In the genomic region with DNA sequence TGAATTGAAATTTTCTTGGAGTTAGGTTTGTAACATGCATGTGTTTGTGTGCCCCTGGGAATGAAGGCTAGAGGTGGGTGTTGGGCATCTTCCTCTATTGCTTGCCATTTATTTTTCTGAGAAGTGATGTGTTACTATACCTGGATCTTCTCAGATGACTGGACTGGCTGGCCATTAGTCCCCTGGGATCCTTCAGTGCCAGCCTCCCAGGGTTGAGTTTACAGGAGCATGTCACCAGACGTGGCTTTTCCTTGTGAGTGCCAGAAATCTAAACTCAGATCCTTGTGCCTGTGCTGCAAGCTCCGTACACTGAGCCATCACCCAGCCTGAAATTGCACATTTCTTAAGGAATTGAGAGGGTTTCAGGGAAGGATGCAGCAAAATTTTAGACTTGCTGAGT, we compare ENCODE assay signal across 25 mouse cellular contexts. TPM values are rescaled to one million over a fixed set of nuclear protein-coding genes. Genes with fewer than 3 reads are reported as not detected.
DNase-seq lines count a peak whose midpoint lies in the region; TF ChIP-seq lines count a peak whose summit lies in the region.
"Had no signal": no experiment of that assay in that cellular context is flagged by ENCODE, and none has a peak within 500 bp of the region (broad histone marks: within the 10 kb centered on the region; RNA-seq: fewer than 3 reads in every experiment).

No protein-coding gene starts in this region.

- peak; percentile 16 to 23 for DNase-seq in cerebellum, postnatal 10 days
- DNase-seq in cerebellum, postnatal 25 days: no peak
- DNase-seq in gastrocnemius, adult 2 months: peak; percentile 87
- DNase-seq in gastrocnemius, postnatal 14 days: no peak
- DNase-seq in MEL (ENCODE audit: low read depth, low spot score): no peak
- DNase-seq in skeletal muscle tissue, adult 2 months (ENCODE audit: low read depth, low spot score): peak; percentile 87
- no peak for DNase-seq in heart, embryonic 10.5 days (ENCODE audit: low spot score)
- DNase-seq: adrenal gland, adult 2 months; adrenal gland, postnatal 14 days; cerebellum, adult 11 months; cerebellum, postnatal 36 days; embryo, embryonic 11 days; heart, adult 2 months; heart, postnatal 10 days; heart, postnatal 4 days; kidney, adult 18-20 months had no signal

- no peaks in the 10 kb centered on the region for H3K27me3 ChIP-seq in MEL (ENCODE audit: control insufficient read depth in 1 of 2, insufficient read depth in 2 of 2, low read length in 2 of 2)
- H3K27me3 ChIP-seq in heart, embryonic 10.5 days (ENCODE audit: insufficient read depth, poor library complexity, severe bottlenecking): no peaks in the 10 kb centered on the region
- H3K27me3 ChIP-seq: embryonic facial prominence, embryonic 13.5 days; forebrain, embryonic 12.5 days; forebrain, embryonic 15.5 days; heart, embryonic 12.5 days; heart, embryonic 15.5 days had no signal

- intact Hi-C loops in gastrocnemius, adult 2 months (cut with DNase I): loop anchor here (5.0 kb wide), 1 partner anchor 98 kb away; the partner anchor contains the start of gene Pitpna
- intact Hi-C loops in gastrocnemius, postnatal 14 days (cut with DNase I; ENCODE audit: low total_unique reads): no loop called here

- no peak for TF ChIP-seq RAD21 in MEL (IDR thresholded peaks at IDR 0.05; ENCODE audit: low read depth, low read length)

- H3K27ac ChIP-seq in gastrocnemius, adult 2 months: peak overlapping the region; percentile 79
- H3K27ac ChIP-seq in MEL (ENCODE audit: control insufficient read depth, low read depth, low read length): no peak overlapping the region
- H3K27ac ChIP-seq in heart, embryonic 10.5 days: no peak overlapping the region
- H3K27ac ChIP-seq: embryonic facial prominence, embryonic 10.5 days; embryonic facial prominence, embryonic 13.5 days; forebrain, embryonic 12.5 days; forebrain, embryonic 15.5 days; heart, adult 2 months; heart, embryonic 15.5 days; hindbrain, embryonic 14.5 days; hindbrain, postnatal 0 days had no signal

- peaks cover 66% of the 10 kb centered on the region for H3K79me2 ChIP-seq in MEL (ENCODE audit: control insufficient read depth, insufficient read depth, low read length, poor library complexity)

- no peak for TF ChIP-seq EP300 in MEL (IDR thresholded peaks at IDR 0.05; ENCODE audit: low read depth in 1 of 2, low read length in 2 of 2)

- H3K4me1 ChIP-seq in MEL (ENCODE audit: control insufficient read depth in 1 of 2, insufficient read depth in 2 of 2, low read length in 2 of 2): peaks cover 5 to 6% of the 10 kb centered on the region in 2 experiments; a peak in 3 of 4 replicates
- peaks cover 16% of the 10 kb centered on the region for H3K4me1 ChIP-seq in heart, embryonic 10.5 days

- 80% methylated on average over 2 of the region's 2 CpGs for WGBS in heart, embryonic 10.5 days

- no peak for TF ChIP-seq POLR2A in MEL (IDR thresholded peaks at IDR 0.05; ENCODE audit: control insufficient read depth in 1 of 2, insufficient read depth in 1 of 2, low read depth in 1 of 2, low read length in 2 of 2, poor library complexity in 1 of 2)

- no peak overlapping the region for H3K9ac ChIP-seq in MEL (ENCODE audit: control insufficient read depth, low read depth, low read length, poor library complexity, severe bottlenecking)
- H3K9ac ChIP-seq: embryonic facial prominence, embryonic 13.5 days; forebrain, embryonic 12.5 days; forebrain, embryonic 15.5 days; heart, embryonic 12.5 days; heart, embryonic 15.5 days; hindbrain, embryonic 14.5 days had no signal

- no peak for TF ChIP-seq CTCF in gastrocnemius, adult 2 months (IDR thresholded peaks at IDR 0.05)
- TF ChIP-seq CTCF in MEL (IDR thresholded peaks at IDR 0.05 in 2 of 3, conservative IDR thresholded peaks at IDR 0.05 in 1 of 3; ENCODE audit: control insufficient read depth in 1 of 3, insufficient read depth in 1 of 3, low read depth in 2 of 3, low read length in 3 of 3, poor library complexity in 1 of 3, severe bottlenecking in 1 of 3): no peak

- H3K4me3 ChIP-seq in gastrocnemius, adult 2 months: peak overlapping the region; percentile 57
- H3K4me3 ChIP-seq in MEL (ENCODE audit: control insufficient read depth in 1 of 2, insufficient read depth in 1 of 2, low read depth in 2 of 2, low read length in 2 of 2): no peak overlapping the region
- H3K4me3 ChIP-seq in heart, embryonic 10.5 days: no peak overlapping the region
- H3K4me3 ChIP-seq: embryonic facial prominence, embryonic 10.5 days; embryonic facial prominence, embryonic 13.5 days; erythroblast, embryonic 14.5 days; forebrain, embryonic 12.5 days; forebrain, embryonic 15.5 days; heart, adult 2 months; heart, embryonic 12.5 days; heart, embryonic 15.5 days had no signal

- no peaks in the 10 kb centered on the region for H3K9me3 ChIP-seq in MEL (replicated peaks; ENCODE audit: insufficient read depth, low read length)
- no peaks in the 10 kb centered on the region for H3K9me3 ChIP-seq in heart, embryonic 10.5 days
- H3K9me3 ChIP-seq: embryonic facial prominence, embryonic 10.5 days; embryonic facial prominence, embryonic 13.5 days; forebrain, embryonic 12.5 days; forebrain, embryonic 15.5 days; heart, embryonic 12.5 days; heart, embryonic 15.5 days had no signal

- H3K36me3 ChIP-seq in MEL (ENCODE audit: control insufficient read depth in 1 of 2, insufficient read depth in 2 of 2, low read length in 2 of 2): peaks cover 22 to 30% of the 10 kb centered on the region in 2 experiments
- H3K36me3 ChIP-seq in heart, embryonic 10.5 days: peaks cover 36% of the 10 kb centered on the region

TF ChIP-seq in MEL, 35 proteins besides CTCF, POLR2A, EP300 and RAD21:
- no peak for TF ChIP-seq MXI1 (IDR thresholded peaks at IDR 0.05; ENCODE audit: low read depth, low read length)
- TF ChIP-seq GATA1 (IDR thresholded peaks at IDR 0.05; ENCODE audit: low read depth, low read length): no peak
- 0 out of 2 replicates have a peak, but pooled peaks have one; percentile 37 for TF ChIP-seq POLR2AphosphoS2 (IDR thresholded peaks at IDR 0.05; ENCODE audit: low read length)
- no peak for TF ChIP-seq MYC (IDR thresholded peaks at IDR 0.05; ENCODE audit: low read depth, low read length)

RNA-seq across cellular contexts. Expression of gene Crk, which starts 5.9 kb away (rescaled TPM):
- total RNA-seq in gastrocnemius, adult 2 months (2021): 10 to 100 TPM; 53.4 to 64.3 TPM
- 10 to 100 TPM; 44.6 to 45.4 TPM for total RNA-seq in gastrocnemius, postnatal 14 days (2021)
- 68.0 and 68.4 TPM in 2 replicates for total RNA-seq in MEL (2012; rRNA removed)
- 10 to 100 TPM; 33.8 to 66.2 TPM for polyA plus RNA-seq in MEL (2012; ENCODE audit: insufficient read depth in 1 of 2, insufficient read length in 2 of 2, low read depth in 1 of 2, low replicate concordance in 2 of 2, missing spikeins in 1 of 2)
- 110 and 113 TPM in 2 replicates for polyA plus RNA-seq in heart, embryonic 10.5 days (2016; fragmentation: Nextera tagmentation; extraction: Ambion mirVana)

RNA-seq across cellular contexts. Expression of gene Myo1c, which starts 34.7 kb away (rescaled TPM):
- total RNA-seq in gastrocnemius, adult 2 months (2021): 10 to 100 TPM; 34.1 to 43.9 TPM
- total RNA-seq in gastrocnemius, postnatal 14 days (2021): 10 to 100 TPM; 50.5 to 51.8 TPM
- total RNA-seq in MEL (2012; rRNA removed): 27.0 and 33.2 TPM in 2 replicates
- polyA plus RNA-seq in MEL (2012; ENCODE audit: insufficient read depth in 1 of 2, insufficient read length in 2 of 2, low read depth in 1 of 2, low replicate concordance in 2 of 2, missing spikeins in 1 of 2): 10 to 100 TPM in 1 of 2 experiments, not detected in 1; 45.6 TPM
- 55.3 and 75.2 TPM in 2 replicates for polyA plus RNA-seq in heart, embryonic 10.5 days (2016; fragmentation: Nextera tagmentation; extraction: Ambion mirVana)

RNA-seq across cellular contexts. Expression of gene Ywhae, which starts 47.7 kb away (rescaled TPM):
- 100 to 1,000 TPM; 545 to 577 TPM for total RNA-seq in gastrocnemius, adult 2 months (2021)
- 100 to 1,000 TPM; 633 to 674 TPM for total RNA-seq in gastrocnemius, postnatal 14 days (2021)
- 303 and 356 TPM in 2 replicates for total RNA-seq in MEL (2012; rRNA removed)
- polyA plus RNA-seq in MEL (2012; ENCODE audit: insufficient read depth in 1 of 2, insufficient read length in 2 of 2, low read depth in 1 of 2, low replicate concordance in 2 of 2, missing spikeins in 1 of 2): 100 to 1,000 TPM; 755 to 855 TPM
- polyA plus RNA-seq in heart, embryonic 10.5 days (2016; fragmentation: Nextera tagmentation; extraction: Ambion mirVana): 870 and 941 TPM in 2 replicates

RNA-seq across cellular contexts. Expression of gene Inpp5k, which starts 54.2 kb away (rescaled TPM):
- 10 to 100 TPM; 25.9 to 27.4 TPM for total RNA-seq in gastrocnemius, adult 2 months (2021)
- total RNA-seq in gastrocnemius, postnatal 14 days (2021): 10 to 100 TPM; 17.0 to 23.0 TPM
- total RNA-seq in MEL (2012; rRNA removed): 15.2 and 16.4 TPM in 2 replicates
- 10 to 100 TPM in 1 of 2 experiments, not detected in 1; 28.7 TPM for polyA plus RNA-seq in MEL (2012; ENCODE audit: insufficient read depth in 1 of 2, insufficient read length in 2 of 2, low read depth in 1 of 2, low replicate concordance in 2 of 2, missing spikeins in 1 of 2)
- polyA plus RNA-seq in heart, embryonic 10.5 days (2016; fragmentation: Nextera tagmentation; extraction: Ambion mirVana): 16.9 and 18.7 TPM in 2 replicates

Comparison
In these comparisons a context has a peak if more than half of its experiments do, and no peak if none do; other contexts are left out.
1. DNase-seq: peak in cerebellum, postnatal 10 days (2 of 2), gastrocnemius, adult 2 months (single experiment) and skeletal muscle tissue, adult 2 months (single experiment); none in cerebellum, postnatal 25 days (0 of 2), gastrocnemius, postnatal 14 days (single experiment), MEL (single experiment) and heart, embryonic 10.5 days (single experiment).